Mouse (Mus musculus) heart, embryonic 14.5 days (tissue): ENCODE data around the gene Ces2h. TPM values are rescaled to one million over a fixed set of nuclear protein-coding genes. Genes with fewer than 3 reads are reported as not detected.
"Not testable (repeated sequence)": the region's sequence is repeated elsewhere in the genome, so short reads cannot be mapped to it uniquely, and the experiment has no call there.

Source experiments
- ATAC-seq: fragments of 200-750 bp; cut with Nextera tagmentation; 2 replicates; pipeline ENCODE4 v1.8.0; 2017; ENCODE audit warnings: low read depth, moderate TSS enrichment; ENCODE audit not compliant: insufficient number of reproducible peaks, insufficient read depth, low FRiP score
- H3K27ac ChIP-seq, 2 experiments: fragments of 200-500 bp in 1 of 2; fragments of 300-500 bp in 1 of 2; sonication (generic) in 1 of 2; replicated peaks in 1 of 2; 2 replicates each; pipeline ENCODE4 v1.5.1; 2012 to 2014; ENCODE audit warnings: low read depth in 2 of 2, low read length in 2 of 2, control low read depth in 1 of 2, mild to moderate bottlenecking in 1 of 2, mixed read lengths in 1 of 2; ENCODE audit not compliant: control insufficient read depth in 1 of 2, insufficient read depth in 1 of 2
- H3K27me3 ChIP-seq: fragments of 300-500 bp; sonication (generic); 2 replicates; pipeline ENCODE4 v1.6.1; 2014; ENCODE audit warnings: mild to moderate bottlenecking, low read length, control low read depth; ENCODE audit not compliant: control insufficient read depth, insufficient read depth
- H3K36me3 ChIP-seq: fragments of 300-500 bp; sonication (generic); 2 replicates; pipeline ENCODE4 v1.6.1; 2014; ENCODE audit warnings: mild to moderate bottlenecking, control low read depth, low read length, mixed read lengths; ENCODE audit not compliant: control insufficient read depth, insufficient read depth
- H3K4me1 ChIP-seq, 2 experiments: fragments of 200-500 bp in 1 of 2; fragments of 300-500 bp in 1 of 2; sonication (generic) in 1 of 2; 2 replicates each; pipeline ENCODE4 v1.6.1; 2012 to 2014; ENCODE audit warnings: low read length in 2 of 2, control low read depth in 1 of 2, mixed read lengths in 1 of 2; ENCODE audit not compliant: control insufficient read depth in 2 of 2, insufficient read depth in 2 of 2
- H3K4me2 ChIP-seq: fragments of 300-500 bp; sonication (generic); 2 replicates; pipeline ENCODE4 v1.6.1; 2014; ENCODE audit warnings: mild to moderate bottlenecking, low read length
- H3K4me3 ChIP-seq, 2 experiments: fragments of 200-500 bp in 1 of 2; fragments of 300-500 bp in 1 of 2; sonication (generic) in 1 of 2; 2 replicates each; pipeline ENCODE4 v1.5.1; 2012 to 2014; ENCODE audit warnings: low read length in 2 of 2, mild to moderate bottlenecking in 2 of 2, control low read depth in 1 of 2, low read depth in 1 of 2, moderate library complexity in 1 of 2; ENCODE audit not compliant: control insufficient read depth in 1 of 2, insufficient read depth in 1 of 2
- H3K9ac ChIP-seq: fragments of 300-500 bp; sonication (generic); 2 replicates; pipeline ENCODE4 v1.6.1; 2014; ENCODE audit warnings: mild to moderate bottlenecking, low read length
- H3K9me3 ChIP-seq: fragments of 300-500 bp; sonication (generic); 2 replicates; pipeline ENCODE4 v1.6.1; 2016; ENCODE audit warnings: low read length, control low read depth; ENCODE audit not compliant: control insufficient read depth
- WGBS: fragments of 180-500 bp; shearing (Covaris S2); extraction: QIAGEN DNeasy Blood & Tissue Kit; methylation state at CpG from one replicate; pipeline ENCODE4 v1.1.7; 2014; 5-methylcytosine and 5-hydroxymethylcytosine counted together
- polyA plus RNA-seq: library from polyadenylated mRNA; unstranded; fragments of >200 nt; fragmentation: Nextera tagmentation; extraction: Ambion mirVana; gene quantifications from 2 replicates; pipeline ENCODE4 v1.2.1, GENCODE M21; 2014

The Ces2h gene
- polyA plus RNA-seq, 1 experiment from 2014 or later = not detected

DNA sequence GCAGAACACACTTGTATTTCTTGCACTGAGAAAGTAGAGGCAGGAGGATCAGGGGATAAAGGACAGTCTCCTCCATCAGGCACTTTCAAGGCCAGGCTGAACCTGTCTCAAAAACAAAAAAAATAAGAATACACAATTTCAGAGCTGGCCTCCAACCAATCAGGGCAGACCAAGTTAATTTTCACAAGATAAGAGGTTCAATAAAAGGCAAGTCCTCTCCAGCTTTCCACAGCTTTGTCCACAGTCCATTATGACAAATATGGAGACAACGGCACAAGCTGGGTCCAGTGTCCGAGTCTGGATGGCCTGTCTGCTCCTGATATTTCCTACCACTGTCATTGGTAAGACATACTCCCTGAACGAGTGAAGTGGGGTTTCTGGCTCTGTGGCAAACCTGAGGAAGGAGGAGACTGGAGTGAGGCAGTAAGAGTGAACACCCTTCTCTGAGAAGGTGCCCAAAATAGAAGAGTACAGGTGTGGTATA is 47.8 kb downstream of the Ces2h start, which contains the start of gene Ces3a:
Gene Ces3a (plus strand): TSS at position 231 of the 484 bp plus-strand sequence.
- Histone ChIP-seq H3K4me2 (no peak within 1 kb of the TSS), H3K36me3 (no peaks in the 10 kb centered on the region), H3K27ac (no peak within 1 kb of the TSS), H3K9me3 (no peaks in the 10 kb centered on the region), H3K4me1 (no peaks in the 10 kb centered on the region), H3K27me3 (no peaks in the 10 kb centered on the region), H3K4me3 (no peak within 1 kb of the TSS), H3K9ac (no peak within 1 kb of the TSS)
- 61% methylated on average over 3 of the region's 3 CpGs for WGBS
- ATAC-seq = no peak

DNA sequence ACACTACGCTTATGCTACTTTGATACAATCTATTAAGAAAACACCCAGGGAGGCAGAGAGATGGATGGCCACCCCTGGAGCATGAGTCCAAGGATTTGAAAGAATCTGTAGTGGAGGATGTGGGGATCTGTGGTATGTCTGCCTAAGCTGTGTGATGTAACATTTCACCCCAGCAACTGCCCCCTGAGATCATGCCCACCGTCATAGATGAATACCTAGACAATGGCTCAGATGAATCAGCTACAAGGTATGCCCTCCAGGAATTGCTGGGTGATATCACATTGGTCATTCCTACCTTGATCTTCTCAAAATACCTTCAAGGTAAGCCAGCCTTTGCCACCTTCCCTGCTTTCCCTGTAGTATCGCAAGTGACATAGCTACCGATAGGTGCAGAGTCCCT is 55.6 kb downstream of the Ces2h start:
- Histone ChIP-seq H3K4me2 (no peak overlapping the region), H3K27ac (no peak overlapping the region), H3K36me3 (no peaks in the 10 kb centered on the region), H3K9ac (no peak overlapping the region), H3K9me3 (no peaks in the 10 kb centered on the region), H3K27me3 (no peaks in the 10 kb centered on the region), H3K4me3 (no peak overlapping the region), H3K4me1 (no peaks in the 10 kb centered on the region)
- 80% methylated on average over 4 of the region's 4 CpGs for WGBS
- no peak for ATAC-seq

- H3K4me3 ChIP-seq = no peak overlapping the region
- no peak overlapping the region for H3K9ac ChIP-seq
- H3K9me3 ChIP-seq = peaks cover 4% of the 10 kb centered on the region; the same call in 1 of the 2 replicates
- ATAC-seq = no peak
- H3K36me3 ChIP-seq = no peaks in the 10 kb centered on the region
- H3K27ac ChIP-seq = no peak overlapping the region
- H3K4me1 ChIP-seq = no peaks in the 10 kb centered on the region
- no peaks in the 10 kb centered on the region for H3K27me3 ChIP-seq
- no peak overlapping the region for H3K4me2 ChIP-seq
Measured at GRCm38 (mm10) chr8:105060056-105060455, 59.4 kb downstream of the Ces2h start.

DNA sequence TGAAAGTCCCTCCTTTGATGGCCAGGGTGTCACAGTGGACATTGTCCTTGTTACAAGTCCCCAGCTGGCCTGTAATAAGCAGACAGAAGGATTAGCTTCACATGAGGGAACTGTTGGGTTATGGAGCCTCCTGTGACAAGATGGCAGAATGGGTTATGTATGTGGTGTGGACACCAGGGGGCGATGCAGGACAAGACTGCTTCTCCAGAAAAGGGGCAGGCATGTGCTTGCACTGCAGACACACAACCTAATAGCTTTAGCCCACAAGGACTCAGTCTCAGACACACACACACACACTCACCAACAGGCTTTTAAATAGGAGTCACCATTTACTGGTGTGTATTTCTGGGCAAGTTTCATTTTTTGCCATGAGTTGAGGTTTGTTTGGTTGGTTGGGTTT is 66.1 kb downstream of the Ces2h start:
- WGBS = 0% methylated on average over 1 of the region's 1 CpGs
- H3K4me1 ChIP-seq = no peaks in the 10 kb centered on the region
- H3K36me3 ChIP-seq = no peaks in the 10 kb centered on the region
- no peaks in the 10 kb centered on the region for H3K27me3 ChIP-seq
- H3K4me3 ChIP-seq = no peak overlapping the region
- H3K4me2 ChIP-seq = no peak overlapping the region
- no peak overlapping the region for H3K27ac ChIP-seq
- H3K9ac ChIP-seq = no peak overlapping the region
- ATAC-seq = no peak
- peaks cover 4% of the 10 kb centered on the region; the same call in 1 of the 2 replicates for H3K9me3 ChIP-seq

DNA sequence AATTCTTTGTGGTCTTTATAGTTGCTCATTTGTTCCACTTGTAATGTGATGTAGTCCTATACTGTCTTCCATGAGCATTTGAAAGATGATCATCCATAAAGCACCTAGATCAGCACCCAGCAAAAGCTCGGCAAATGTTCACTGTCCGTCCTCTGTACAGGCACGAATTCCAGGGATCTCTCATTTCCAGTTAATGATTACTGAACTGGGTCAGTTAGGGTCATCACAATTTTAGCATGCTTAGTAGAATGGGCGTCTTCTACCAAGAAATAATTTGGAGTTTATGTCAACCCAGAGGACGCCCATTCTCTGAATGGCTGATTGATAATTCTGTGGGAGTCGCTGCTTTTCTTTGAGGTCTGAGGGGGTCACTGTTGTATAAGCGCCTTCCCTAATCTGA is 67.3 kb downstream of the Ces2h start:
- not testable (repeated sequence) for ATAC-seq, H3K27me3 ChIP-seq, H3K4me3 ChIP-seq, H3K9me3 ChIP-seq, H3K4me1 ChIP-seq, H3K36me3 ChIP-seq, H3K9ac ChIP-seq, H3K4me2 ChIP-seq, H3K27ac ChIP-seq
- 67% methylated on average over 7 of the region's 7 CpGs for WGBS

DNA sequence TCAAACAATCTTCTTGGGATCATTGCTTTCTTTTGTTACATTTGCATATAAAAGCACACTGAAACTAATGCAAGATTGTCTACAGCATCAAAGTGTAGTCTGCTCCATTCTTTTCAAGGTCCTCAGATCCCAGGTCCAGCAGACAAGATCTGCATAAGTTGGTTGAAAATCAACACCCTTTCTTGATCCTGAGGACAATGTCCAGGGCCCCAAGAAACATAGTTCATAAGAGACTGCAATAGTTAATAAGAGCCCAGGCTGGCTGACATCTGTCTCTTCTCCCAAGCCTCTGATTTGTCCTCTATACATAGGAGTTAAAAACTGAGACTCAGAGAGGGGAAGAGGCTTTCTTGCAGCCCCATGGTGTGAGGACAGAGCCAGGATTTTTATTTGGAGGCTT is 68.3 kb downstream of the Ces2h start:
- Histone ChIP-seq H3K27me3 (no peaks in the 10 kb centered on the region), H3K27ac (no peak overlapping the region), H3K9ac (no peak overlapping the region)

More for the DNA sequence above, 68.3 kb downstream of the Ces2h start:
- H3K4me1 ChIP-seq = no peaks in the 10 kb centered on the region
- H3K36me3 ChIP-seq = no peaks in the 10 kb centered on the region
- H3K4me3 ChIP-seq = no peak overlapping the region
- ATAC-seq = no peak
- H3K9me3 ChIP-seq = no peaks in the 10 kb centered on the region
- H3K4me2 ChIP-seq = no peak overlapping the region

Other genes with a start within 250 kb of the Ces2h start
- not detected in 2 replicates for gene Ces2b, start 169.3 kb upstream of the Ces2h start, polyA plus RNA-seq
- gene Ces2c, start 153.8 kb upstream of the Ces2h start, polyA plus RNA-seq = not detected in 2 replicates
- gene Ces2e, start 74.6 kb upstream of the Ces2h start, polyA plus RNA-seq = 0.09 TPM in 2 replicates
- gene Ces2f, start 53.5 kb upstream of the Ces2h start, polyA plus RNA-seq = not detected in 2 replicates
- 2.3 and 3.4 TPM in 2 replicates for gene Ces2g, start 39.1 kb upstream of the Ces2h start, polyA plus RNA-seq
- gene Ces3a, start 47.7 kb downstream of the Ces2h start, polyA plus RNA-seq = not detected in 2 replicates
- gene Ces3b, start 82.9 kb downstream of the Ces2h start, polyA plus RNA-seq = 0.12 TPM in 2 replicates
- not detected in 2 replicates for gene Ces4a, start 130.9 kb downstream of the Ces2h start, polyA plus RNA-seq
- gene Cbfb, start 169.8 kb downstream of the Ces2h start, polyA plus RNA-seq = 52.3 and 52.9 TPM in 2 replicates
- 21.2 and 21.8 TPM in 2 replicates for gene D230025D16Rik, start 224.3 kb downstream of the Ces2h start, polyA plus RNA-seq